Mouse (Mus musculus) intestine, embryonic 15.5 days (tissue): ENCODE measurements around the gene Aig1. TPM values are rescaled to one million over a fixed set of nuclear protein-coding genes. Genes with fewer than 3 reads are reported as not detected.

Source experiments
- ATAC-seq: fragments of 200-750 bp; cut with Nextera tagmentation; 2 replicates; pipeline ENCODE4 v1.8.0; 2017; ENCODE audit warnings: moderate TSS enrichment, moderate library complexity
- H3K27ac ChIP-seq: fragments of 300-500 bp; sonication (generic); 2 replicates; pipeline ENCODE4 v1.5.1; 2015; ENCODE audit warnings: mild to moderate bottlenecking, inconsistent platforms
- H3K27me3 ChIP-seq: fragments of 300-500 bp; sonication (generic); replicated peaks from 2 replicates; pipeline ENCODE4 v1.6.1; 2015; ENCODE audit warnings: inconsistent platforms
- H3K36me3 ChIP-seq: fragments of 300-500 bp; sonication (generic); 2 replicates; pipeline ENCODE4 v1.6.1; 2015; ENCODE audit warnings: inconsistent platforms
- H3K4me1 ChIP-seq: fragments of 300-500 bp; sonication (generic); replicated peaks from 2 replicates; pipeline ENCODE4 v1.6.1; 2015; ENCODE audit warnings: inconsistent platforms
- H3K4me2 ChIP-seq: fragments of 300-500 bp; sonication (generic); replicated peaks from 2 replicates; pipeline ENCODE4 v1.6.1; 2015; ENCODE audit warnings: mild to moderate bottlenecking, inconsistent platforms
- H3K4me3 ChIP-seq: fragments of 300-500 bp; sonication (generic); replicated peaks from 2 replicates; pipeline ENCODE4 v1.5.1; 2015; ENCODE audit warnings: inconsistent platforms
- H3K9ac ChIP-seq: fragments of 300-500 bp; sonication (generic); 2 replicates; pipeline ENCODE4 v1.6.1; 2015; ENCODE audit warnings: inconsistent platforms
- H3K9me3 ChIP-seq: fragments of 300-500 bp; sonication (generic); 2 replicates; pipeline ENCODE4 v1.6.1; 2016; ENCODE audit warnings: inconsistent platforms
- WGBS: fragments of 180-500 bp; shearing (Covaris S2); methylation state at CpG from one replicate; pipeline ENCODE4 v1.1.7; 2015; 5-methylcytosine and 5-hydroxymethylcytosine counted together
- polyA plus RNA-seq: library from polyadenylated mRNA; unstranded; fragments of >200 nt; fragmentation: Nextera tagmentation; extraction: Ambion mirVana; gene quantifications from 2 replicates; pipeline ENCODE4 v1.2.1, GENCODE M21; 2015

Gene Aig1
- polyA plus RNA-seq, 1 experiment from 2014 or later: 82.3 TPM

DNA sequence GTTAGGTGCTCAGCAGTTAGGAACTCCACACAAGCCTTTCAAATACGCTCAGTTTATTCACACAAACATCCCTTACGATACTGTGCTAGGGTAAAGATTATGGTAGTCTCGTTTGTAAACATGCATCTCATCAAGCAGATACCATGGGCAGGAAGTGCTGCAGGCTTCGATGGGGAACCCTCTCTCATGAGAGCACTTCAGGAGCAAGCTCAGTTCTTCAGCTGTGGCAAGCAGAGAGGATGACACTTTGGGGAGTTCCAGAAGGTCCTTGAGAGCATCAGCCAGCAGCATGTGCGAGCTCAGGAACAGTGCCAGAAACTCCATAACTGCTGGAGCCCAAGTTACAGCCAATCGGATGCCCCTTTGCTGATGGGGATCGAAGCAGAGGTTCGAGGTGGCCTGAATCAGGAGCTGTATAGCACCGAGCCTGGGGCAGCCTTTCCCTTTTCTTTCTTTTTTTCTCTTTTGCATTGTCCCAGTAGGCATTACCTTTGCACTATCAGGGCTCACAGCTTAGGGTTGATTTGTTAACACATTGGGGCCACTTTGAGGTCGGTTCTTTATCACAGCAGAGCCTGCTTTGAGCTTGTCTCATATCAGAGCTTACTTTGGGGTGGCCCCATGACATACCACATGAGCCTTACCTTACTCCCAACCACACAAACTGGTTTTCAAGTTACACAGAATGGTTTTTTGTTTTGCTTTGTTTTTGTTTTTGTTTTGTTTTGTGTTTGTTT, 5.7 kb upstream of the Aig1 start:
- WGBS: 65% methylated on average over 10 of the region's 10 CpGs
- Histone ChIP-seq H3K4me1 (0 out of 2 replicates have a peak, but pooled peaks cover 3% of the 10 kb centered on the region), H3K9ac (no peak overlapping the region), H3K9me3 (no peaks in the 10 kb centered on the region), H3K27ac (no peak overlapping the region), H3K4me3 (no peak overlapping the region), H3K27me3 (no peaks in the 10 kb centered on the region), H3K36me3 (no peaks in the 10 kb centered on the region), H3K4me2 (no peak overlapping the region)
- ATAC-seq: peak; percentile 92

DNA sequence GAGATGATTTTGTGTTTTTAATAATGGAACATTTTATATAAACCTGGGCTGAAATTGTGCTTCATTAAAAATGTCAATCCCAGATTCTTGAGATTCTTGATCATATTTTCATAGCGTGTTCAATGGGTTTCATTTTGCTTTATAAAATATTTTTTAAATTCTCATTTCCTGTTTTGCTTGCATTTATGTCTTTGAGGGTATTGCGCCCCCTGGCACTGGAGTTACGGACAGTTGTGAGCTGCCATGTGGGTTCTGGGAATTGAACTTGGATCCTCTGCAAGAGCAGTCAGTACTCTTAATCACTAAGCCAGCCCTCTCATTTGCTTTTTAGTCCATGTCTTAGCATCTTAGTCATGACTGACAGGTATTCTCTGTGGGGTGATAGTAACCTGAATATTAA, 1.8 kb upstream of the Aig1 start:
- Histone ChIP-seq H3K27ac (no peak overlapping the region), H3K4me2 (no peak overlapping the region), H3K4me1 (peaks cover 4% of the 10 kb centered on the region; the same call in 1 of the 2 replicates), H3K27me3 (no peaks in the 10 kb centered on the region), H3K9ac (no peak overlapping the region), H3K9me3 (no peaks in the 10 kb centered on the region), H3K4me3 (no peak overlapping the region), H3K36me3 (no peaks in the 10 kb centered on the region)
- ATAC-seq: no peak
- 86% methylated on average over 3 of the region's 3 CpGs for WGBS

DNA sequence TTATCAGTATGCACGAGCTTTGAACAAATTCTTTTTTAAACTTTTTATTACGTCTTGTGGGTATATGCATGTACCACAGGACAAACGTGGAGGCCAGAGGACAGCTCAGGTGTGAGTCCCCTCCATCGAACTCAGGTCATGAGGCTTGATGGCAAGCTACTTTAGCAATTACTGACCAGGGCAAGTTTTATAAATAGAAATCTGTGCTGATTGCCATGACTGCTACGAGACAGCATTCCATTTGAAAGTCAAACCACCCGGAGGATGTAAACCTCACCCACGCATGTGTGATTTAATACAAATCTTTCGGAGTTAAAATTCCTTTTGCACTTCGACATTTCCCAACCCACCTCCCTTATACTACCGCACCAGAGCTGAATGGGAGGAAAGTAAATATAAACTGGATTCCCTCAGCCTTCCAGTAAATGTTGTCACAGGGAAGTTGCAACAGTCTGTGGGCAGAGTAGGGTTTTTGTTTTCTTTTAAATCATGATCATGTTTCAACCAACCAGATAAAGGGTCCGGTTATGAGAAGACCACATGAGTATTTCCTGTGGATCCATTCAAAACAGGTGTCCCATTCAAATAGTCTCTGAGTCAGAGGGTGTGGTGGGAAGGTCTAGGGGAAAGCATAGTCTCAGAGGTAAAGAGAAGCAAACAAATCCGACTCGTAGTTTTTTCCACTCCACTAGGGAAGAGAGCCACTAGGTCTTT, 699 bp upstream of the Aig1 start:
- Histone ChIP-seq H3K27me3 (no peaks in the 10 kb centered on the region), H3K4me2 (peak overlapping the region; percentile 76), H3K27ac (peak overlapping the region; percentile 32; the same call in 1 of the 2 replicates), H3K36me3 (no peaks in the 10 kb centered on the region), H3K9ac (no peak overlapping the region), H3K4me1 (peaks cover 2% of the 10 kb centered on the region; the same call in 1 of the 2 replicates), H3K9me3 (no peaks in the 10 kb centered on the region), H3K4me3 (peak overlapping the region; percentile 67)
- peak; percentile 9; the same call in 1 of the 2 replicates for ATAC-seq
- WGBS: 23% methylated on average over 13 of the region's 13 CpGs

DNA sequence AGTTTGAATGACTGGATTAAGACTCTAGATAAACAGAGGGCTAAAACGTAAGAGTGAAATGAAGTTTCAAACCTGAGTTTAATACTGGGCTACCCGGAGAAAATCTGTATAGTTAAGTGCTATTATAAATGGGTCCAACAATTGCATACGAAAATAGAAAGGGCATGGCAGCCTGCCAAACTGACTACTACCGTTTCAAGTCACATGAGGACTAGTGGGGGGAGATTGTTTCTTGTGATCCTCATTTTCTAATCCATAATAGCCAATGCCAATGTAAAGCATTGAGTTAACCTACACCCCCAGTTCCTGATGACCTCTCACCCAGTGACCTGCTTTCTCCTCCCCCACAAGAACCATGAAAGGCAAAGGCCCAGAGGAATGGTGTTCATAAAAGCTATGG, 2.4 kb downstream of the Aig1 start:
- H3K9ac ChIP-seq: no peak overlapping the region
- no peak overlapping the region for H3K4me2 ChIP-seq
- no peak for ATAC-seq
- peaks cover 2% of the 10 kb centered on the region for H3K4me1 ChIP-seq
- no peak overlapping the region for H3K27ac ChIP-seq
- no peaks in the 10 kb centered on the region for H3K27me3 ChIP-seq
- no peaks in the 10 kb centered on the region for H3K9me3 ChIP-seq
- no peaks in the 10 kb centered on the region for H3K36me3 ChIP-seq
- no peak overlapping the region for H3K4me3 ChIP-seq
- WGBS: 34% methylated on average over 4 of the region's 4 CpGs

DNA sequence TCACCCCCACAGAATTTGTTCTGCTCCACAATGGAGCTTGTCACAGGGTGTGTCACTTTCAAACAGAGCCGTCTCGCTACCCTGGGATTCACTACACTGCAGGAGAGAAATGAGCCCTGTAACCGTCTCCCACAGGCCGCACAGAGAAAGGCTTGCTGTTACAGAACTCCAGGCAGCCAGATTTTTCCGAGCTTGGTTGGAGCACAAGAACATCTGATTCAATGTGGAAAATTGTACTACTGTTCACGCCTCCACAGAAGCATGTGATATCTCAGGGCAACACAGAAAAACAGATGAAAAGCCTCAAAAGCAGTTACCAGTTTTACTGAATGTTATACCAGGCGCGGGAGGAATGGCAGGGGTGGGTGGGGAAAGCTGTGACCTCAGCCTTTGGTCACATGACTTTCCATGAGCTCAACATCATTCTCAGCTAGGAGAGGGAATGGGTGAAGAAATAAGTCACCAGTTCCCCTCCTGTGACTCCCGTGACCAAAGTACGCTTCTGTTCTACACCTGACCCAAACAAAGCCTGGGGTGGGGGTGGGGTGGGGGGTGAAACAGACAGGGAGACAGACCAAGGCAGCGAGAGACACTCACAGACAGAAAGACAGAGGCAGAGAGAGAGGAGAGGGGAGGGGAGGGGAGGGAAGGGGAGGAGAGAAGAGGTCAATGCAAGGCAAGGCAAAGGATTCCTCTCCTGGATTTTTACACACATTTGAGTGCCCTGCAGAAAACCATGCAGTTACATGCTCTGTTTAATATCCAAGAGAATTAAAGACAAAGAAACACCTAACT, 7.5 kb downstream of the Aig1 start:
- no peak overlapping the region for H3K9ac ChIP-seq
- 33% methylated on average over 11 of the region's 11 CpGs for WGBS

DNA sequence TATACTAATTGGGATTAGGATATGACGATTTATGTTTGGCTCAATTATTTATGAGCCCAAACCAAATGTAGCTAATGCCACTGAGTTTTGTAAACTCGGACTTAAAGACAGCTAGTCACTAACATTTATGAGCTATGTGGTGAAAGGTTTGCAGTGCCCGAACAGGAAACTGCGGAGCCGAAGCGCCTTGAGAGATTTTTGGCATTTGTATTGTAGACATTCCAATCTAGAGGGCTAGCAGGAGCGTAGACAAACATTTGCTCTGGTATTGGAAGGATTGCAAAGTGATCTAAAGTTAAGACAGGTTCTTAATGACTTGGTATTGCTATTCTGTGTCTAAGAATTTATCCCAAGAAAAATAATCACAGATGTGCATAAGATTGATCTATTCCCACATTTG, 12.3 kb downstream of the Aig1 start:
- H3K27ac ChIP-seq: no peak overlapping the region
- 50% methylated on average over 7 of the region's 7 CpGs for WGBS

More for the DNA sequence above, 7.5 kb downstream of the Aig1 start:
- ATAC-seq: peak; percentile 71
- Histone ChIP-seq H3K4me2 (peak overlapping the region; percentile 36), H3K36me3 (no peaks in the 10 kb centered on the region), H3K27me3 (no peaks in the 10 kb centered on the region), H3K9me3 (no peaks in the 10 kb centered on the region), H3K4me1 (peaks cover 7% of the 10 kb centered on the region; the same call in 1 of the 2 replicates), H3K27ac (peak overlapping the region; percentile 56; the same call in 1 of the 2 replicates), H3K4me3 (no peak overlapping the region)

DNA sequence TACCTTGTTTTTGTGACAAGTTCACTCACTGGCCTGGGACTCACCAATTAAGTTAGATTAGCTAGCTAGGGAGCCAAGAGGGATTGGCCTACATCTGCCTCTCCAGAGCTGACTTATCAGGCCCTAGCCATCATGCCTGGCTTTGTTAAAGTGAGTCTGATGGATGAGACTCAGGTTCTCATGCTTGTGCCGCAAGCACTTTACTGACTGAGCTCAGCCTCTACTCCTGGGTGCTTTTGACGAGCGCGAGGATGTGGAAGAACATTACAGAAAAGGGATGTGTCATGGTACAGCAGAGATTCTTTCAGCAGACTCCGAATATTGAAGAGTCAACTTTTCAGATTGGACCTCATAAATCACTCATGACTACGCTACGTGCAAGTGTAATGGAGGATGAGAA, 12.8 kb downstream of the Aig1 start:
- no peak overlapping the region for H3K4me2 ChIP-seq
- H3K9me3 ChIP-seq: no peaks in the 10 kb centered on the region
- no peak for ATAC-seq
- no peaks in the 10 kb centered on the region for H3K27me3 ChIP-seq
- H3K36me3 ChIP-seq: no peaks in the 10 kb centered on the region
- no peak overlapping the region for H3K9ac ChIP-seq
- H3K4me1 ChIP-seq: peaks cover under 1% of the 10 kb centered on the region; the same call in 1 of the 2 replicates
- no peak overlapping the region for H3K4me3 ChIP-seq
- 79% methylated on average over 7 of the region's 7 CpGs for WGBS
- no peak overlapping the region for H3K27ac ChIP-seq

More for the DNA sequence above, 12.3 kb downstream of the Aig1 start:
- Histone ChIP-seq H3K36me3 (no peaks in the 10 kb centered on the region), H3K27me3 (no peaks in the 10 kb centered on the region), H3K4me3 (no peak overlapping the region), H3K9ac (no peak overlapping the region), H3K4me1 (peaks cover 5% of the 10 kb centered on the region; the same call in 1 of the 2 replicates), H3K4me2 (no peak overlapping the region), H3K9me3 (no peaks in the 10 kb centered on the region)
- no peak for ATAC-seq

DNA sequence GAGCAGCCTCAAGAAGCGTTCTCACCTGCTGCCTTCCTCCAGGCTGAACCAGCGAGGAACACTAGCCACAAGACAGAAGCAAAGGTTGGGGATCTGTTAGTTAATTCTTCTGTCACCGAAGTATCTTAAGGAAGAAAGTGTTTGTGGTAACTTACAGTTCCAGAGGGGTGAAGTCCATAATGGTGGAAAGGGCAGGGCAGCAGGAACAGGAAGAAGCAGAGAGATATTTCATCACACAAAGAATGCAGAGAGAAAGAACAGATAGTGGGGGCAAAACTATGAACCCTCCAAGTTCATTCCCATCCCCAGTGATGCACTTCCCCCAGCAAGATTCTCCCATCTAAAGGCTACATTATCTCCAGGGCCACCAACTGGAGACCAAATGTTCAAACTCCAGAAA, 13.7 kb downstream of the Aig1 start:
- Histone ChIP-seq H3K4me2 (no peak overlapping the region), H3K4me1 (no peaks in the 10 kb centered on the region), H3K36me3 (no peaks in the 10 kb centered on the region), H3K27ac (no peak overlapping the region), H3K27me3 (no peaks in the 10 kb centered on the region), H3K9ac (no peak overlapping the region), H3K9me3 (no peaks in the 10 kb centered on the region), H3K4me3 (no peak overlapping the region)
- 82% methylated on average over 3 of the region's 3 CpGs for WGBS
- ATAC-seq: peak; percentile 68

DNA sequence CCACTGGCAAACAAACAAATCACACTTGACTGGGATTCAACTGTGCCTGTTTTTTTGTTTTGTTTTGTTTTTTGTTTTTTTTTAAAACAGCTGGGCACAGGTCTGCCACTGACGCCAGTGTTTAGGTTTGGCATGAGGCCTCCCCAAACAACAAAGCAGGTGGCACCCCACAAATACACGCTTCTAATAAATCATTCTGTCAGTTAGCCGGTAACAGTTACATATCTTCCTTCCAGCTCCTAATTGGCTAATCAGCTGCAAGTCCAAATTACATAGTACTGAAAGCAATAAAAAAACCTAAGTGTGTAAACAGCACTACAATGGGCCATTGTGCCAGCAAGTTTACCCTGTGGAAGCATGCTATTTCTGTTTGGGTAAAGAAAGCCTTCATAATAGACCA, 18.7 kb downstream of the Aig1 start:
- H3K4me1 ChIP-seq: no peaks in the 10 kb centered on the region
- H3K4me3 ChIP-seq: no peak overlapping the region
- H3K9ac ChIP-seq: no peak overlapping the region
- no peaks in the 10 kb centered on the region for H3K27me3 ChIP-seq
- no peak overlapping the region for H3K4me2 ChIP-seq
- no peak overlapping the region for H3K27ac ChIP-seq
- H3K9me3 ChIP-seq: no peaks in the 10 kb centered on the region
- H3K36me3 ChIP-seq: no peaks in the 10 kb centered on the region
- WGBS: 36% methylated on average over 3 of the region's 3 CpGs
- ATAC-seq: peak; percentile 83

DNA sequence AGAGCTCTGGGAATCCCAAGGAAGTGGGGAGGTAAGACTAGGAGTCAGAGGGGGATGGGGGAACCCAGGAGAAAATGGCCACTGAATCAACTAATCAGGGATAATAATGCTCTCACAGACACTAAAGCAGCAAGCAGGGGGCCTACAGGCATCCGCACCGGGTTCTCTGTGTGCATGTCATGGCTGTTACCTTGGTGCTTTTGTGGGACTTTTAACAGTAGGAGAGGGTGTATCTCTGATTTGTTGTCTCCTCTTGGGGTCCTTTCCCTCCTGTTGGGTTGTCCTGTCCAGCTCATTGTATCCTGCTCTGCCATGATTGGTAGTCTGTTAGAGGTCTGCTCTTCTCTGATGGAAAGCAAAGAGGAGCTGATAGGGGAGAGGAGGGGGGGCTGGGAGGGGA, 19.6 kb downstream of the Aig1 start:
- no peaks in the 10 kb centered on the region for H3K27me3 ChIP-seq
- H3K4me2 ChIP-seq: no peak overlapping the region
- H3K4me1 ChIP-seq: no peaks in the 10 kb centered on the region
- ATAC-seq: no peak
- WGBS: 73% methylated on average over 2 of the region's 2 CpGs
- H3K4me3 ChIP-seq: no peak overlapping the region
- no peaks in the 10 kb centered on the region for H3K9me3 ChIP-seq
- no peak overlapping the region for H3K9ac ChIP-seq
- H3K27ac ChIP-seq: no peak overlapping the region
- no peaks in the 10 kb centered on the region for H3K36me3 ChIP-seq

DNA sequence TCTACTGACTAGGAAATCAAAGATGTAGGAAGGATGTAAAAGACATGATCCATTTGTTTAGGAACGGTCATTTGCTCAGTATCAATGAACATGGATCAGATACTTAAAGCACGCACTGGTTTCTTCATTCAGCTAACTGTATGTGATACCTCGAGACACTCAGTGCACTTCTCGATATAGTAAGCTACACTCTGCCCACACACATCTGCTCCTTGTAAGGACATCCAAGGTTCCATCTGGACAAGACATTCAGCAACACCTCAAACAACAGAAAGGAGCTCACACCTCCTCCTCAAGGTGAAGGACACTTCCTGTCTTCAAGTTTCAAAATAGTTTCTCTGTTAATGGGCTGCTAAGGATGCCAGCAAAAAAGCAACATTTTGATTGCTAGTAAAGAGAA, 23.9 kb downstream of the Aig1 start:
- H3K4me2 ChIP-seq: no peak overlapping the region
- no peak overlapping the region for H3K27ac ChIP-seq
- no peak for ATAC-seq
- H3K9ac ChIP-seq: no peak overlapping the region
- H3K4me1 ChIP-seq: no peaks in the 10 kb centered on the region
- H3K9me3 ChIP-seq: no peaks in the 10 kb centered on the region
- WGBS: 77% methylated on average over 4 of the region's 4 CpGs
- H3K27me3 ChIP-seq: no peaks in the 10 kb centered on the region
- no peak overlapping the region for H3K4me3 ChIP-seq
- H3K36me3 ChIP-seq: no peaks in the 10 kb centered on the region

DNA sequence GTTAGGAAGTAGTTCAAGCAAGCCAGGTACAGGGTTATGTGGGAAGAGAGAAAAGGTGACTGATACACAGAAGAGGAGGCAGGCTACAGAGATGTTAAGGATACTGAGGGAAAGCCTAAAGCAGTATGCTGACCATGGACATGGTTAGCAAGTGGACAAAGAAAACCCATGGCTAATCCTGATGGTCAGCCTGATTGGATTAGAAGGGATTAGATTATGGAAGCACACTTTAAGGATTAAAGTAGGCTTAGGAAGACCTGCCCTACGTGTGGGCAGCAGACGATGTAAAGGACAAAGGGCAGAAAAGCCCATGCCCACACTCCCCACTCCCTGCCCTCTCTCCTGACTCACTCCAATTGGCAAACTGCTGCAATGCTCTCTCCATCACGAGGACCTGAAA, 25.0 kb downstream of the Aig1 start:
- Histone ChIP-seq H3K9ac (no peak overlapping the region), H3K27me3 (no peaks in the 10 kb centered on the region), H3K36me3 (no peaks in the 10 kb centered on the region), H3K27ac (no peak overlapping the region), H3K9me3 (no peaks in the 10 kb centered on the region), H3K4me3 (no peak overlapping the region), H3K4me2 (no peak overlapping the region), H3K4me1 (no peaks in the 10 kb centered on the region)
- no peak for ATAC-seq
- WGBS: 48% methylated on average over 3 of the region's 3 CpGs
